Mouse (Mus musculus) right cerebral cortex, postnatal 4 days (tissue): ENCODE measurements at regions not wholly inside any gene's neighbourhood (a gene's known extent, or its start where the extent isn't known, plus 50 kb on each side); places are given as distances from the start of the nearest gene placed in this dataset.

Source experiments
- DNase-seq: peaks from one replicate; pipeline ENCODE4 v3.0.0-alpha.2; 2022

DNA sequence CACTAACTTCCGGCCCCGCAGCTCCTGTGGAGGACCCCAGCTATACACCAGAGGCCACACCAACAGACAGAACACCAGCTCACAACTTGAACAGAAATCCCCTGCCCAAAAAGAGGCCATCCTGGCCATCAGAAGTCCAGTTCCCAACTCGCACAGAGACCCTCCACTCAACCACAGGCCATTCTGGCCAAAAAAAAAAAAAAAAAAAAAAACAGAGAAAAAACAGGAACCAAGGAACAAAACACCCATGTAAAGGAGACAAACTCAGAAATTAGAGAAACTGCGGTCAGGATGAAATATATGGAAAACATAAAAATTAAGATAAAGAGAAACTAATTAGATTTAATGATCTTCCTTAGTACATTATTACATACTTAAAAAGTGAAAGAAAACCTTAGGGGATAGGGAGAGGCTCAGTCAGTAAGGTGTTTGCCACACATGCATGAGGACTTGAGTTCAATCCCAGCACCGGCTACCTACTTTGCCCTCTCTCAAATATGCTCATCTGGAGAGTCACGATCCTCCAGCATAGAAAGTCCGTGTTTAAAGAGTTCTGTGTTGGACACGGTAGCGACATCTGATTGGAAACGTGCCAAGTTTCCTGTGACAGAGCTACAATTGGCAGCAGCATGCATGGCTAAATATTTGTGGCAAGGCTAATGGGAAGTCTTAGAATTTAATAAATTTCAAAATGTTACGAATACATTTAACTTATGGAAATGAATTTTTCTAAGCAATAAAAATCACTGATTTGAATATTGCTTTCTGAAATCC lies 51.9 kb upstream of the Pde7b start:
- DNase-seq, result no peak

DNA sequence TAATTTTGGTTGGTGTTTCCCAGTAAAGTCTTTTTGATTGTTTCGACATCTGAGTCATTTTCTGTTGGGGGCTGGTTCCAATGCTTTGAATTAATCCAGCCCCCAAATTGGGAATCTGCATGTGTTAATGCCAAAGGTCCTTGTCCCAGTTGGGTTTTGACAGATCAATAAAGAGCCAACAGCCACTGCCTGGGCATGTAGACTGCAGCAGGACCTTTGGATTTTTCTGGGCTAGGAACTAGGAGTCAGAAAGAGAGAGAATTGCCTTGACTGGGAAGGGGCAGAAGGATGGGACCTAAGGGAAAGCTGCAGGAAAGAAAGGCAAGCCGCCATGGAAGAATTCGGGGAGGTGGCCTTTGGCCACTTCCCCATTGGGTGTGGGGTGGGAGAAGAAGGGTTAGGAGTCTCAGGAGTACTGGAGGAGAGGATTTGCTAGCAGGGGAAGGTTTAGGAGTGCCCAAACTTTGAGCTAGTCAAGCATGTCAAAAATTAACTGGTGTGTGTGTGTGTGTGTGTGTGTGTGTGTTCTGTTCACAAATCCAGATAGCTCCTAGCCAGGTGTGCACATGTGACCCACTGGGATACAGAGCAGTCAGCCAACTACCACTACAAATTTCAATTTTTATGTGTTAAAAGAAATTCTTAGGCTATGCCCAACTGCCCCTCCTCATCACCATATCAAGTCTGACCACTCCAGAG lies 51.0 kb upstream of the Pde7b start:
- no peak for DNase-seq
